Mouse (Mus musculus): ENCODE measurements around the gene Ankzf1. TPM values are rescaled to one million over a fixed set of nuclear protein-coding genes. Genes with fewer than 3 reads are reported as not detected.
A peak's percentile ranks its signal among the peaks of the same experiment; 100 is the strongest.

The Ankzf1 gene
- polyA plus RNA-seq, 1 experiment from 2014 or later, result 22.1 TPM

DNA sequence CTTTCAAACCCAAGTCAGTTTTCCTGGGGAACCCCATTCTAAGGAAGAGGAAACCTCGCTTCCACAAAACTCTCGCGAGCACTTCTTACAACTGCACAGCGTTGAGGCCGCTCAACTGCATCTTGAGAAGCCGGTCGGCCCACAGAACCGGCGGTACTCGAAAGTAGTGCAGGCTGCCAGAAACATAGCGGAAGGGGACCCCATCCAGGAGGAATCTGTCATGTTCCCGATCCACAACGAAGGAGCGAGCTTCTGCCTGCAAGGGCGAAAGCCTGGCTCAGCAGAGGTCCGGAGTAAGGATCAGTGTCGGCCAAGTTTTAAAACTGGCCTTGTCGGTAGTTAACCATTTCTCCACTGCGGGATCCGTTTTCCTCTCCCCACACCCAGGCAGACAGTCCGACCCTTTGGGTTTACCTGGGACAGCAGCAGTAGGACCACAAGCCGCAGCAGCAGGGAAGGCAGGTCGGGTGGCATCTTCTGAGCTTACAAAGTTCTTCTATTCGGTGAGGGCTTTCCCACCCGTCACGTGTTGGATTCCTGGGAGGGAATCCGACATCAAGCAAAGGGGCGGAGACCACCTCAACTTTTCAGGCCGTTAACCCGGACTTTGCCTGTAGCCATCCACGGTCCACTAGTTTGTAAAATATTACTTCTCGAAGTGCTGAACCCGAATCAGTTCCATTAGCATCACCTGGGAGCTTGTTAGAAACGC, 17.2 kb downstream of the Ankzf1 start:
- peak overlapping the region; percentile 36 for H3K4me3 ChIP-seq (ENCODE audit: low read depth, low read length)
- no peaks in the 10 kb centered on the region for H3K9me3 ChIP-seq (ENCODE audit: control insufficient read depth, low read depth, low read length)
- H3K27me3 ChIP-seq (ENCODE audit: control insufficient read depth, insufficient read depth, low read length), result no peaks in the 10 kb centered on the region
- ATAC-seq (ENCODE audit: insufficient number of reproducible peaks, insufficient read depth, low FRiP score, low read depth), result no peak
- H3K4me1 ChIP-seq (ENCODE audit: control insufficient read depth, insufficient read depth, low read length), result peaks cover 22% of the 10 kb centered on the region; the same call in 1 of the 2 replicates
- H3K27ac ChIP-seq (ENCODE audit: low read length), result no peak overlapping the region
- H3K36me3 ChIP-seq (ENCODE audit: control insufficient read depth, insufficient read depth, low read length), result peaks cover 15% of the 10 kb centered on the region; the same call in 1 of the 2 replicates
- H3K9ac ChIP-seq (replicated peaks; ENCODE audit: low read depth, low read length), result peak overlapping the region; percentile 36; the same call in 1 of the 2 replicates
- H3K4me2 ChIP-seq (replicated peaks; ENCODE audit: low read depth, low read length), result peak overlapping the region; percentile 41
- WGBS, result 10% methylated on average over 34 of the region's 34 CpGs

DNA sequence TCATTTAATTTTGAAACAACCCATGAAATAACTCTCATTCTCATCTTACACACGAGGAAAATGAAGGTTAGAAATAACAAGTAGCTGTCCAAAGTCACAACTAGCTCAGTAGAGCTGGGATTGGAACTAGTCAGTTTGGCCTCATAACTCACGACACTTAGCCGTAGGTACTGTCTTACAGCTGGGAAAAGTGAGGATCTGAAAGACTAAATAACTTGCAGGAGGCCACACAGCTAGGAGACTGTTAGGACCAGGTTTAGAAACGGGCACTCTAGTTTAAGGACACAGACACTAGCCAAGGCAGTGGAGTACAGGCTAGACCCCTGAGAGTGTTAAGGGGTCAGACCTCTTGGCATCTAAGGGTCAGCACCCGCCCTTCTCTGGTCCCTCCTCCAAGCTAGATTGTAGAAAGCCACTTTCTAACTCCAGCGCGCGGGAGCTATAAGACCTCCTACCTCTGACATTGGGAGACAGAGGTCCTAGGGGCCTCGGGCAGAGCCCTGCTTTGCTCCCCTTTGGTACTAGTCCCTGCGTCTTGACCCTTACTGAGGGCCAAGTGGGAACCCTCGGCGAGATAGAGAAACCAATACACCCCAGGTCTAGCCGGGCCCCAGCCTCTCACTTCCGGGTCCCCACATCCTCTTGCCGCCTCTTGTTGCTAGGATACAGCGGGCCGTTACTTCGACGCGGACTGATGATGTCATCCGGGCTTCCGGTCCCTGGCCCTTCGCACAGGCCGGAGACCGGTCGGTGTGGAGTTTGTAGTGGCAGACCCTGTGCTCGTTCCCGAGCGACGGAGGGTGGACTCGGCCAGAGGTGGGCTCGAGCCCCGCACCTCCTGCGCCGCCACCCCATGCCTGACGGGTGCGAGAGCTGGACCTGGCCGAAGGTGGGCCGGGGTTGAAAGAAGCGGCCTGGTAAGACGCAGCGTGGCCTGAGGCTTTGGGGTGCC, 18.5 kb downstream of the Ankzf1 start, which contains the start of the genes Glb1l and Stk16:
Gene Glb1l (minus strand): TSS at position 678 of the 952 bp plus-strand sequence.
Gene Stk16 (plus strand): TSS at position 703 of the 952 bp plus-strand sequence.
- Histone ChIP-seq H3K27me3 (ENCODE audit: control insufficient read depth, insufficient read depth, low read length) (no peaks in the 10 kb centered on the region), H3K27ac (ENCODE audit: low read length) (peak within 1 kb of the TSS; percentile 10; the same call in 1 of the 2 replicates), H3K9me3 (ENCODE audit: control insufficient read depth, low read depth, low read length) (no peaks in the 10 kb centered on the region), H3K4me1 (ENCODE audit: control insufficient read depth, insufficient read depth, low read length) (peaks cover 22% of the 10 kb centered on the region; the same call in 1 of the 2 replicates), H3K4me3 (ENCODE audit: low read depth, low read length) (peak within 1 kb of the TSS; percentile 93), H3K36me3 (ENCODE audit: control insufficient read depth, insufficient read depth, low read length) (peaks cover 18% of the 10 kb centered on the region; the same call in 1 of the 2 replicates), H3K4me2 (replicated peaks; ENCODE audit: low read depth, low read length) (peak within 1 kb of the TSS; percentile 90), H3K9ac (replicated peaks; ENCODE audit: low read depth, low read length) (peak within 1 kb of the TSS; percentile 84)
- 5% methylated on average over 42 of the region's 42 CpGs for WGBS
- peak; percentile 90 for ATAC-seq (ENCODE audit: insufficient number of reproducible peaks, insufficient read depth, low FRiP score, low read depth)

DNA sequence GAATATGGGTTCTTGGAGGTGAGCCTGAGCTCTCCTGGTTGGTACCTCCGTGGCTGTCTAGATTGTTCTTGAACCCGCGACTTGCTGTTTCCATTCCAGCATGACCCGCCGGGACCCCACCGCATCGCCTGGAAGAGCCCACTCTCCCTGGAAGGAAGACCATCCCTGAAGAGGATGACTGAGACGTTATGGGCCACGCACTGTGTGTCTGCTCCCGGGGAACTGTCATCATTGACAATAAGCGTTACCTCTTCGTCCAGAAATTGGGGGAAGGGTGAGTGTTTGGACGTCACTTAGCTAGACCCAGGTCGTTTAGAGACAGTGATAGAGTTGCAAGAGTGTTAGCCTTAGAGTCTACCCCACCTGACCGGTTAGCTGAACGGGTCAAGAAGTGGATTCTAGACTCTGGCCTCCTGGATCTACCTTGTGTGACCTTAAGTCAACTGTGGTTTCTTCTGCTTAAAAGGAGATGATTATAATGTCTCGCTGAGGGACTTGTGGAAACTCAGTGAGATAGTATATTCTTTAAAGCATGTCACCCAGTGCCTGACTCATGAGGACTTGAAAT, 19.3 kb downstream of the Ankzf1 start:
- Histone ChIP-seq H3K9me3 (ENCODE audit: control insufficient read depth, low read depth, low read length) (no peaks in the 10 kb centered on the region), H3K9ac (replicated peaks; ENCODE audit: low read depth, low read length) (peak overlapping the region; percentile 84), H3K27ac (ENCODE audit: low read length) (peak overlapping the region; percentile 10; the same call in 1 of the 2 replicates), H3K4me3 (ENCODE audit: low read depth, low read length) (peak overlapping the region; percentile 93), H3K27me3 (ENCODE audit: control insufficient read depth, insufficient read depth, low read length) (no peaks in the 10 kb centered on the region), H3K4me1 (ENCODE audit: control insufficient read depth, insufficient read depth, low read length) (peaks cover 22% of the 10 kb centered on the region; the same call in 1 of the 2 replicates), H3K36me3 (ENCODE audit: control insufficient read depth, insufficient read depth, low read length) (peaks cover 18% of the 10 kb centered on the region; the same call in 1 of the 2 replicates), H3K4me2 (replicated peaks; ENCODE audit: low read depth, low read length) (peak overlapping the region; percentile 90)
- no peak for ATAC-seq (ENCODE audit: insufficient number of reproducible peaks, insufficient read depth, low FRiP score, low read depth)
- WGBS, result 11% methylated on average over 17 of the region's 17 CpGs

DNA sequence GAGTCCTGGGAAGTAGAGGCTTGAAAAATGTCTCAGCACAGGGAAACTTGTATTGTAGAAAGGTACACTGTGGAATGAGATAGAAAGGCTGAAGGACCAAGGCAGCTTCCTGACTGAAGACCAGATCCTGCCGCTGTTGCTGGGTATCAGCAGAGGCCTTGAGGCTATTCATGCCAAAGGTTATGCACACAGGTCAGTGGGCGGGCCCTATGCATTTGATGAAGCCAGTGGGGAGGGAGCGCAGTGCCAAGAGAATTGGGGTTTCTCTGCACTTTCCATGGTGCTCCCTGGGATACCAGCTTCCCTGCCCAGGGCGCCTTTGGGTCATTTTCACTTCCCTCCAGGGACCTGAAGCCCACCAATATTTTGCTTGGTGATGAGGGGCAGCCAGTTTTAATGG, 20.6 kb downstream of the Ankzf1 start:
- Histone ChIP-seq H3K27me3 (ENCODE audit: control insufficient read depth, insufficient read depth, low read length) (no peaks in the 10 kb centered on the region), H3K27ac (ENCODE audit: low read length) (no peak overlapping the region), H3K4me1 (ENCODE audit: control insufficient read depth, insufficient read depth, low read length) (peaks cover 22% of the 10 kb centered on the region; the same call in 1 of the 2 replicates), H3K9me3 (ENCODE audit: control insufficient read depth, low read depth, low read length) (no peaks in the 10 kb centered on the region), H3K4me2 (replicated peaks; ENCODE audit: low read depth, low read length) (no peak overlapping the region), H3K9ac (replicated peaks; ENCODE audit: low read depth, low read length) (no peak overlapping the region), H3K4me3 (ENCODE audit: low read depth, low read length) (no peak overlapping the region), H3K36me3 (ENCODE audit: control insufficient read depth, insufficient read depth, low read length) (peaks cover 18% of the 10 kb centered on the region; the same call in 1 of the 2 replicates)
- no peak for ATAC-seq (ENCODE audit: insufficient number of reproducible peaks, insufficient read depth, low FRiP score, low read depth)
- 74% methylated on average over 4 of the region's 4 CpGs for WGBS

GRCm38 (mm10) chr1:75213096-75213495, 21.1 kb downstream of the Ankzf1 start:
- H3K4me3 ChIP-seq (ENCODE audit: low read depth, low read length), result no peak overlapping the region
- H3K27ac ChIP-seq (ENCODE audit: low read length), result no peak overlapping the region
- no peaks in the 10 kb centered on the region for H3K9me3 ChIP-seq (ENCODE audit: control insufficient read depth, low read depth, low read length)
- peaks cover 18% of the 10 kb centered on the region; the same call in 1 of the 2 replicates for H3K36me3 ChIP-seq (ENCODE audit: control insufficient read depth, insufficient read depth, low read length)
- H3K4me2 ChIP-seq (replicated peaks; ENCODE audit: low read depth, low read length), result no peak overlapping the region
- no peak for ATAC-seq (ENCODE audit: insufficient number of reproducible peaks, insufficient read depth, low FRiP score, low read depth)
- WGBS, result 87% methylated on average over 7 of the region's 7 CpGs
- H3K27me3 ChIP-seq (ENCODE audit: control insufficient read depth, insufficient read depth, low read length), result no peaks in the 10 kb centered on the region
- H3K9ac ChIP-seq (replicated peaks; ENCODE audit: low read depth, low read length), result no peak overlapping the region
- H3K4me1 ChIP-seq (ENCODE audit: control insufficient read depth, insufficient read depth, low read length), result peaks cover 22% of the 10 kb centered on the region; the same call in 1 of the 2 replicates

DNA sequence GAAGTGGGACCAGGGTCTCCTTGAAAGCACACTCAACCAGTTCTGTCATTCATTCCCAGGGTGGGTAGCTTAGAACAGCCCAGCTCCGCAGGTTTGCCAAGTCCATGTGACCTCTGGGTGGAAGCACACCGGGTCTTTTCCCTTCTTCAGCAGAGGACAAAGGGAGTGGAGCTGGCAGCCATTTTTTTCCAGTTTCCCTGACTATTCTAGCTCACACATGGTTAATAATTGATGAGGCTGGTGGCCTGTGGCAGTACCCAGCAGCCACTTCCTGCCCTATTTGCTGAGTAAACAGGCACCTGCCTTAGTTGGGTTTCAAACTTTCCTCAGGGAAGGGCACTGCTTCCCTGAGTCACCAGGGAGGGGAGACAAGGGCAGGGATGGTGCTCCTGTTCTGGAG, 22.5 kb downstream of the Ankzf1 start:
- Histone ChIP-seq H3K9ac (replicated peaks; ENCODE audit: low read depth, low read length) (no peak overlapping the region), H3K27me3 (ENCODE audit: control insufficient read depth, insufficient read depth, low read length) (no peaks in the 10 kb centered on the region), H3K27ac (ENCODE audit: low read length) (peak overlapping the region; percentile 77; the same call in 1 of the 2 replicates), H3K4me2 (replicated peaks; ENCODE audit: low read depth, low read length) (no peak overlapping the region), H3K36me3 (ENCODE audit: control insufficient read depth, insufficient read depth, low read length) (peaks cover 18% of the 10 kb centered on the region; the same call in 1 of the 2 replicates), H3K4me3 (ENCODE audit: low read depth, low read length) (no peak overlapping the region), H3K4me1 (ENCODE audit: control insufficient read depth, insufficient read depth, low read length) (peaks cover 27% of the 10 kb centered on the region; the same call in 1 of the 2 replicates), H3K9me3 (ENCODE audit: control insufficient read depth, low read depth, low read length) (no peaks in the 10 kb centered on the region)
- WGBS, result 65% methylated on average over 2 of the region's 2 CpGs
- peak; percentile 47 for ATAC-seq (ENCODE audit: insufficient number of reproducible peaks, insufficient read depth, low FRiP score, low read depth)

DNA sequence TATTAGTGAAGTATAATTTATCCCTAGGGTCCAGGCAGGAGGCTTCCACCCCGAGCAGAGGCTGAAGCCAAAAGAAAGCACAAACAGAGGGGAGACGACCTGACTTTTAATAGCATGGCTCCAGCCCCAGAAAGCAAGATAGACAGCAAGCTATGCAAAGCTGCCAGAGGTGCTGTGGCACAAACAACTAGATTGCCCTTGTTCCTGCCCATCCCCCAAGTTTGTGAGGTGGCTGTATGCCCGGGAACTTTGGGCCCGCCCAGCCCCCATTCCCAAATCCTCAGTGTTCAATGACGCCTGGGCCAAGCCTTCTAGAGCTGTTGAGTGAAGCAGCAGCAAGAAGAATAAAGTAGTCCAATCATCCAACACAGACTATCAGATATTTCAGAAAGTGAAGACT, 22.9 kb downstream of the Ankzf1 start:
- no peaks in the 10 kb centered on the region for H3K27me3 ChIP-seq (ENCODE audit: control insufficient read depth, insufficient read depth, low read length)
- ATAC-seq (ENCODE audit: insufficient number of reproducible peaks, insufficient read depth, low FRiP score, low read depth), result no peak
- peaks cover 27% of the 10 kb centered on the region for H3K4me1 ChIP-seq (ENCODE audit: control insufficient read depth, insufficient read depth, low read length)
- H3K4me2 ChIP-seq (replicated peaks; ENCODE audit: low read depth, low read length), result no peak overlapping the region
- no peak overlapping the region for H3K4me3 ChIP-seq (ENCODE audit: low read depth, low read length)
- H3K9me3 ChIP-seq (ENCODE audit: control insufficient read depth, low read depth, low read length), result no peaks in the 10 kb centered on the region
- peak overlapping the region; percentile 58; the same call in 1 of the 2 replicates for H3K27ac ChIP-seq (ENCODE audit: low read length)
- H3K36me3 ChIP-seq (ENCODE audit: control insufficient read depth, insufficient read depth, low read length), result peaks cover 18% of the 10 kb centered on the region; the same call in 1 of the 2 replicates
- H3K9ac ChIP-seq (replicated peaks; ENCODE audit: low read depth, low read length), result no peak overlapping the region
- WGBS, result 65% methylated on average over 5 of the region's 5 CpGs
